Mouse (Mus musculus): Measurements from ENCODE around the gene Psme2b. TPM values are rescaled to one million over a fixed set of nuclear protein-coding genes. Genes with fewer than 3 reads are reported as not detected.

The Psme2b gene
- polyA plus RNA-seq (2015; fragmentation: Nextera tagmentation; extraction: Ambion mirVana), result 4.9 and 5.6 TPM in 2 replicates

GRCm38 (mm10) chr11:48946090-48946489 lies at the start of gene Psme2b:
Psme2b (minus strand) TSS chr11:48946190.

GRCm38 (mm10) chr11:48994018-48994417 lies 48.0 kb upstream of the Psme2b start, which contains the start of gene Tgtp1:
Tgtp1 (minus strand) TSS chr11:48994172.

DNA sequence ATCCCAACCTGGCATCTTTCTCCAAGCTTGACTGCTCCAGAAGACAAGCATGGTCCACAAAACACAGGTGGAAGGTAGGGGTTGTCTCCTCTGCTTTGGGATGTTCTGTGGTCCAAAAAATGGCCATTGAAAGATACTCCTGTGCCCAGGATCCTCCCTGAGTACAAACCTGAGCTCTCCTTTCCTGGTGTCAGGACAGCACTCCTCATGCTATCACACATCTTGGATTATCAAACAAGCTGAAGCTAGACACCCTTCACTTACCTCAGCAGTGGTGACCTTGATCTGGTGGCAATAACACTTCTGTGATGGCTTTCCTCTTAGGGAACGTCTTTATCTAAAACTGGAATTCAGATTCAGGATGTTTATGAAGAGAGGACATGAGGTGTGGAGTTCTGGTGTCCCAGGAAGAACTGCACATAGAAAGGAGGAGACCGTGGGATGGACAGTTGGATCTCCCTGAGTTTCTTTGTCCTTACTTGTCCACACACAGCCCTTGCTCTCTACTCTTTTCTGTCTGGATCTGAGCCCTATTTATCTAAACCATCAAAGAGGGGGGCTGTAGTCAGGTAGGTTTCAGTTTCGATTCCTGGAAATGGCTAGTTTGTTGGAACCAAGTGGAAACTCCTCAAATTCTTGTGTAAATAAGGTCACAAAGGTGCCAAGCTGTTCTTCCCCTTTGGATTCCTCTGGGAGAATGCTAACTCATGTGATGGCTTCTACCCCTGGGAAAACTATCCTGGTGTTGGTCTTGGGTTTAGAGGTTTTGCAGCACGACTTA lies 45.9 kb upstream of the Psme2b start, which contains the start of gene Gm12185:
Gene Gm12185 (minus strand): TSS at position 487 of the 781 bp plus-strand sequence.

GRCm38 (mm10) chr11:48979251-48979650 lies 33.3 kb upstream of the Psme2b start, which contains the start of gene 9930111J21Rik1:
9930111J21Rik1 (minus strand) TSS chr11:48979398.

DNA sequence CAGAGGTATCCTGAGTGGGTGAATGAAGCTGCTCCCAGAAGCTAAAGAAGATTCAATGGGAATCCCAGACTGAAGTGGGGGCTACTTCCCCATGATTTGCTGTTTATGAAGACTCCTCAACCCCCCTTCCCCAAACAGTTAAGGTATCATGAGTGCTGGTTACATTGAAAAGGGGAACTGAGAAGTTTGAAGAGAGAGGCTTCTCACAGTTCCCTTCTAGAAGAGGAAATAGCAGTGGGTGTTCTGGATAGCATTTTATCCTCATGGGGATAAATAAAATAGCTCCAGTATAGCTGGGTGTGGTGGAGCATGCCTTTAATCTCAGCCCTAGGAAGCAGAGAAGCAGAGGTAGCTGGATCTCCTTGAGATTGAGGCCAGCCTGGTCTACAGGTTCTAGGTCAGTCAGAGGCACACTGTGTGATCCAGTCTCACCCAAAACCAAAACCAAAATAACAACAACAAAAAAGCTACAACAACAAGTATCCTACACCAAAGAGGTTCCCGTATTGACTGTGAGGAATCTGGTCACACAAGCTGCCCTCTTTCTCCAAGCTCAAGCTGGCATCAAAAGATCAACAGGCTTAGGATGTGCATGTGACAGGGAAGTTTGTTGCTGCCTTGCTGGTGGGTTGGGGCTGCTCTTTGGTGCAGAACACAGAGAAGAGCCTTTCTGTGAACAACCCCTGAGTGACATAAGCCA lies 32.4 kb upstream of the Psme2b start, which contains the start of gene Olfr56:
Gene Olfr56 (plus strand): TSS at position 650 of the 700 bp plus-strand sequence.

GRCm38 (mm10) chr11:48902021-48902420 lies 44.0 kb downstream of the Psme2b start, which contains the start of gene Gm5431:
Gm5431 (minus strand) TSS chr11:48902214.

Other genes starting within 250 kb of the Psme2b start
- 509 and 548 TPM in 2 replicates for gene Rack1, start 145.9 kb downstream of the Psme2b start, polyA plus RNA-seq (2015; fragmentation: Nextera tagmentation; extraction: Ambion mirVana)
- gene Trim41, start 128.8 kb downstream of the Psme2b start, polyA plus RNA-seq (2015; fragmentation: Nextera tagmentation; extraction: Ambion mirVana), result 2.9 and 3.3 TPM in 2 replicates
- 6.9 and 9.6 TPM in 2 replicates for gene Trim7, start 120.0 kb downstream of the Psme2b start, polyA plus RNA-seq (2015; fragmentation: Nextera tagmentation; extraction: Ambion mirVana)
- gene Gm12184, start 119.5 kb downstream of the Psme2b start, polyA plus RNA-seq (2015; fragmentation: Nextera tagmentation; extraction: Ambion mirVana), result 1.2 and 3.4 TPM in 2 replicates
- gene Irgm1, start 74.5 kb downstream of the Psme2b start, polyA plus RNA-seq (2015; fragmentation: Nextera tagmentation; extraction: Ambion mirVana), result 16.1 TPM in 2 replicates
- gene Gm5431, start 44.0 kb downstream of the Psme2b start, polyA plus RNA-seq (2015; fragmentation: Nextera tagmentation; extraction: Ambion mirVana), result 0.33 and 0.41 TPM in 2 replicates
- 0.12 TPM in 1 of 2 replicates, not detected in the other for gene Olfr56, start 32.7 kb upstream of the Psme2b start, polyA plus RNA-seq (2015; fragmentation: Nextera tagmentation; extraction: Ambion mirVana)
- gene 9930111J21Rik1, start 33.2 kb upstream of the Psme2b start, polyA plus RNA-seq (2015; fragmentation: Nextera tagmentation; extraction: Ambion mirVana), result 2.5 and 3.0 TPM in 2 replicates
- 0.02 TPM in 1 of 2 replicates, not detected in the other for gene Gm12185, start 46.0 kb upstream of the Psme2b start, polyA plus RNA-seq (2015; fragmentation: Nextera tagmentation; extraction: Ambion mirVana)
- gene Tgtp1, start 48.0 kb upstream of the Psme2b start, polyA plus RNA-seq (2015; fragmentation: Nextera tagmentation; extraction: Ambion mirVana), result 0.85 and 1.6 TPM in 2 replicates
- gene 9930111J21Rik2, start 105.1 kb upstream of the Psme2b start, polyA plus RNA-seq (2015; fragmentation: Nextera tagmentation; extraction: Ambion mirVana), result 2.0 TPM in 2 replicates
- 0.48 and 0.78 TPM in 2 replicates for gene Tgtp2, start 118.0 kb upstream of the Psme2b start, polyA plus RNA-seq (2015; fragmentation: Nextera tagmentation; extraction: Ambion mirVana)
- 2.9 TPM in 2 replicates for gene Ifi47, start 130.4 kb upstream of the Psme2b start, polyA plus RNA-seq (2015; fragmentation: Nextera tagmentation; extraction: Ambion mirVana)
- gene Olfr1396, start 168.7 kb upstream of the Psme2b start, polyA plus RNA-seq (2015; fragmentation: Nextera tagmentation; extraction: Ambion mirVana), result not detected in 2 replicates
- not detected in 2 replicates for gene Olfr1395, start 196.1 kb upstream of the Psme2b start, polyA plus RNA-seq (2015; fragmentation: Nextera tagmentation; extraction: Ambion mirVana)
- not detected in 2 replicates for gene Olfr1394, start 208.2 kb upstream of the Psme2b start, polyA plus RNA-seq (2015; fragmentation: Nextera tagmentation; extraction: Ambion mirVana)
- 0.57 TPM in 2 replicates for gene Btnl9, start 241.0 kb upstream of the Psme2b start, polyA plus RNA-seq (2015; fragmentation: Nextera tagmentation; extraction: Ambion mirVana)